Mouse (Mus musculus): ENCODE results near the gene Cybb. TPM values are rescaled to one million over a fixed set of nuclear protein-coding genes. Genes with fewer than 3 reads are reported as not detected.
A peak's percentile ranks its signal among the peaks of the same experiment; 100 is the strongest.
"Not testable (repeated sequence)": the region's sequence is repeated elsewhere in the genome, so short reads cannot be mapped to it uniquely, and the experiment has no call there.

Gene Cybb
- 3.6 and 4.0 TPM in 2 replicates for polyA plus RNA-seq (2014; fragmentation: Nextera tagmentation; extraction: Ambion mirVana)

DNA sequence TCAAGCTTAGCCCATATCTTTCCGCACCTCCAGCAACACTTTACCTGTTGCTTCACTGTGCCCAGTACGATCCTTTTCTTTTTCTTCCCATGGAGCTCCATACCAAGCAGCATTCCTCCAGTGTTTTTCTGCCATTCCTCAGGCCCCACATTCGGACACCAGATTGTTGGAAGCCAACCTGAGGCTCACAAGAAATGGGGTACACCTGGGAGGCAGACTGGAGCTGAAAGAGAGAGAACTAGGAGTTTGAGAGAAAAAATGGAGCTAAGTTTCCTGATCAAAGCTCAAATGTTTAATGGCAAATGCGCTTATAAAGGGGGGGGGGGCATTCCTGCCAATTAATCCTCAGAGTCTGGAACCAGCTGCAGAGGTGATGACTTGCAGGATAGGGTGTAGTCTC is at the start of gene Cybb:
Gene Cybb (minus strand): TSS at position 101 of the 400 bp plus-strand sequence.
- Histone ChIP-seq H3K4me1 (replicated peaks; ENCODE audit: control insufficient read depth, insufficient read depth, low read length) (no peaks in the 10 kb centered on the region), H3K27ac (ENCODE audit: low read depth) (no peak within 1 kb of the TSS), H3K9ac (ENCODE audit: low read length) (no peak within 1 kb of the TSS), H3K27me3 (replicated peaks; ENCODE audit: control insufficient read depth, insufficient read depth, low read length) (no peaks in the 10 kb centered on the region), H3K36me3 (ENCODE audit: control insufficient read depth, insufficient read depth, low read length) (no peaks in the 10 kb centered on the region), H3K4me2 (ENCODE audit: low read length) (no peak within 1 kb of the TSS), H3K9me3 (ENCODE audit: control insufficient read depth, low read length) (no peaks in the 10 kb centered on the region), H3K4me3 (ENCODE audit: low read depth, low read length) (no peak within 1 kb of the TSS)
- no peak for DNase-seq (ENCODE audit: low spot score)
- no peak for ATAC-seq (replicated peaks; ENCODE audit: low FRiP score, low TSS enrichment, low read depth)
- 87% methylated on average over 4 of the region's 4 CpGs for WGBS

DNA sequence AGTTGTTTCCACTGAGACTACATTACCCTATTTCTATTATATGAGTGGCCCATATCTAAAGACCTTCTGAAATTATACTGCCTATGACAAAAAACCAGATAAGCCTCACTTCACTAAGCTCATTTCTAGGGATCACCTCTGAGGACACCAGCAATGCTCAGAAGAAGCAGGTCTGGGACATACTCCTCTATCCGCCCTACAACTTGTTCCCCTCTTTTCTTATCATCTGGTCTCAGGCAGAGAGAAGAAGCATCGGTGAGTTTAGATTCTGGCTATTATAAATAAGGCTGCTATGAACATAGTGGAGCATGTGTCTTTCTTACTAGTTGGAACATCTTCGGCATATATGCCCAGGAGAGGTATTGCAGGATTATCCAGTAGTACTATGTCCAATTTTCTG is 49.3 kb upstream of the Cybb start:
- DNase-seq (ENCODE audit: low spot score), result no peak
- H3K27ac ChIP-seq (ENCODE audit: low read depth), result no peak overlapping the region
- no peak overlapping the region for H3K4me2 ChIP-seq (ENCODE audit: low read length)
- no peaks in the 10 kb centered on the region for H3K9me3 ChIP-seq (ENCODE audit: control insufficient read depth, low read length)
- no peak overlapping the region for H3K9ac ChIP-seq (ENCODE audit: low read length)
- no peak for ATAC-seq (replicated peaks; ENCODE audit: low FRiP score, low TSS enrichment, low read depth)
- no peak overlapping the region for H3K4me3 ChIP-seq (ENCODE audit: low read depth, low read length)
- 89% methylated on average over 3 of the region's 3 CpGs for WGBS
- H3K36me3 ChIP-seq (ENCODE audit: control insufficient read depth, insufficient read depth, low read length), result no peaks in the 10 kb centered on the region
- H3K4me1 ChIP-seq (replicated peaks; ENCODE audit: control insufficient read depth, insufficient read depth, low read length), result no peaks in the 10 kb centered on the region
- no peaks in the 10 kb centered on the region for H3K27me3 ChIP-seq (replicated peaks; ENCODE audit: control insufficient read depth, insufficient read depth, low read length)

DNA sequence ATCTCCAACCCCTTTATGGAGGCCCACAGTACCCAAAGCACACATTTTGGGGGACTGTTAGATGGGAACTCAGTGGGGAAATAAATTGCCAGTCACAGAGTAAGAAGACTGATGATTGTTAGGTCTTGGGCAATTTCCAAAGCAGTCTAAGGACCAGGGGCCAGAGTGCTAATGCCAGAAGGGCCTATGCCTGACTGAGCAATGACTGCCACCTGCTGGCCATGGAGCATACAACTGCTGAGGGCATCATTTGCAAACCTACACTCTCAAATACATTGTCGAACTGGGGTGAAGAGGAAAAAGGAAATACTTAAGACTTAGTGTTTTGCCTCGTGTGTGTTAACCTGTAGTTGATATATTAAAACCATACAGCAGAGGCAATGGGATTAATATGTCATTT is 32.4 kb upstream of the Cybb start:
- ATAC-seq (replicated peaks; ENCODE audit: low FRiP score, low TSS enrichment, low read depth), result not testable (repeated sequence)
- WGBS, result 39% methylated on average over 2 of the region's 2 CpGs

DNA sequence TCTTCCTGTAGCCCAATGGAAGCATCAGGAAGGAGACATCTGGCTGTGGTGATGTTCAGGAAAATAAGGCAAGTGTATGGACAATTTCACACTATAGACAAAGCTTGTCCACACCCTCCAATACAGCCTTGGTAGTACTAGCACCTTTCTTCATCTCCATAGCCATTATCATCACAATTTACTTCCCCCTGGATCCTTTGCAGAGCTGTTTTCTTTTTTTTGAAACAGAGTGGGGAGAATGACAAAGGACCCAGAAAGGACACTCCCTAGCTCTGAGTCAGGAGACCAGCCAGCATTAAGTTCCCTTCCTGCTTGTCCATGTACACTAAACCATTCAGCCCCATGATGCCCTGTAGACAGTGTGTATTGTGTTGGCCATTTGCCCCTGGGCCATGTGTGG is 30.0 kb upstream of the Cybb start:
- ATAC-seq (replicated peaks; ENCODE audit: low FRiP score, low TSS enrichment, low read depth); DNase-seq (ENCODE audit: low spot score); H3K27me3 ChIP-seq (replicated peaks; ENCODE audit: control insufficient read depth, insufficient read depth, low read length); H3K4me1 ChIP-seq (replicated peaks; ENCODE audit: control insufficient read depth, insufficient read depth, low read length); H3K9me3 ChIP-seq (ENCODE audit: control insufficient read depth, low read length); H3K27ac ChIP-seq (ENCODE audit: low read depth); H3K36me3 ChIP-seq (ENCODE audit: control insufficient read depth, insufficient read depth, low read length); H3K9ac ChIP-seq (ENCODE audit: low read length); H3K4me2 ChIP-seq (ENCODE audit: low read length); H3K4me3 ChIP-seq (ENCODE audit: low read depth, low read length): not testable (repeated sequence)

More for the DNA sequence above, 32.4 kb upstream of the Cybb start:
- H3K27ac ChIP-seq (ENCODE audit: low read depth); H3K4me2 ChIP-seq (ENCODE audit: low read length); H3K27me3 ChIP-seq (replicated peaks; ENCODE audit: control insufficient read depth, insufficient read depth, low read length); H3K36me3 ChIP-seq (ENCODE audit: control insufficient read depth, insufficient read depth, low read length); H3K9ac ChIP-seq (ENCODE audit: low read length); H3K4me3 ChIP-seq (ENCODE audit: low read depth, low read length); H3K9me3 ChIP-seq (ENCODE audit: control insufficient read depth, low read length); H3K4me1 ChIP-seq (replicated peaks; ENCODE audit: control insufficient read depth, insufficient read depth, low read length): not testable (repeated sequence)
- DNase-seq (ENCODE audit: low spot score), result peak; percentile 63

DNA sequence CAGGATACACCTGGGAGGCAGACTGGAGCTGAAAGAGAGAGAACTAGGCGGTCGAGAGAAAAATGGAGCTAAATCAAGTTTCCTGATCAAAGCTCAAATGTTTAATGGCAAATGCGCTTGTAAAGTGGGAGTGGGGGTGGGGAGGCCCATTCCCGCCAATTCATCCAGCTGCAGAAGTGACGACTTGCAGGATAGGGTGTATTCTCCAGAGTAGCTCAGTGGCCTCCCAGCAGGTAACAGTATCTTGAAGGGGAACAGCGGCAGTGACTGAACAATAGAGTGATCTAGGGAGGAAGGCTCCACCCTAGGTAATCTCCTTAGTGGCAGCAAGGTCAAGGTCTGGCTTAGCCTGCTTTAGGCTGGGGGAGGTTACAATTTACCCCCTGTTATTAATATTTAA is 12.5 kb downstream of the Cybb start:
- 85% methylated on average over 6 of the region's 6 CpGs for WGBS
- H3K36me3 ChIP-seq (ENCODE audit: control insufficient read depth, insufficient read depth, low read length); ATAC-seq (replicated peaks; ENCODE audit: low FRiP score, low TSS enrichment, low read depth): not testable (repeated sequence)

DNA sequence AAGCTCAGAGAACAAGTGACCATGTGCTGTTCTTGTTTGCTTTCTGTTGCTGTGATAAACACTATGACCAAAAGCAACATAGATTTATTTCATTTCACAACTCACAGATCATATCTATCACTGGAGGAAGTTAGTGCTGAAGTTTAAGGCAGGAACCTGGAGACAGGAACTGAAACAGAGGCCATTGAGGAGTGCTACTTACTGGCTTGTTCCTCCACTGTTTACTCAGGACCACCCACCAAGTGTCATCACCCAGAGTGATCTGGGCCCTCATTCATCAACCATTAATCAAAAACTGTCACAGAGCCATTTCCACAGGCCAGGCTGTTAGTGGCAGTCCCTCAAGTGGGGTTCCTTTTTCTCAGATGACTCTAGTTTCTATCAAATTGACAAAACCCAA is 13.1 kb downstream of the Cybb start:
- no peaks in the 10 kb centered on the region for H3K9me3 ChIP-seq (ENCODE audit: control insufficient read depth, low read length)
- H3K4me1 ChIP-seq (replicated peaks; ENCODE audit: control insufficient read depth, insufficient read depth, low read length), result no peaks in the 10 kb centered on the region
- no peak overlapping the region for H3K27ac ChIP-seq (ENCODE audit: low read depth)
- no peak overlapping the region for H3K4me3 ChIP-seq (ENCODE audit: low read depth, low read length)
- no peak for DNase-seq (ENCODE audit: low spot score)
- no peaks in the 10 kb centered on the region for H3K27me3 ChIP-seq (replicated peaks; ENCODE audit: control insufficient read depth, insufficient read depth, low read length)
- H3K9ac ChIP-seq (ENCODE audit: low read length), result no peak overlapping the region
- H3K36me3 ChIP-seq (ENCODE audit: control insufficient read depth, insufficient read depth, low read length), result no peaks in the 10 kb centered on the region
- no peak for ATAC-seq (replicated peaks; ENCODE audit: low FRiP score, low TSS enrichment, low read depth)
- H3K4me2 ChIP-seq (ENCODE audit: low read length), result no peak overlapping the region

More for the DNA sequence above, 12.5 kb downstream of the Cybb start:
- not testable (repeated sequence) for H3K4me1 ChIP-seq (replicated peaks; ENCODE audit: control insufficient read depth, insufficient read depth, low read length); H3K4me2 ChIP-seq (ENCODE audit: low read length); H3K4me3 ChIP-seq (ENCODE audit: low read depth, low read length); H3K27ac ChIP-seq (ENCODE audit: low read depth); H3K9me3 ChIP-seq (ENCODE audit: control insufficient read depth, low read length); DNase-seq (ENCODE audit: low spot score); H3K9ac ChIP-seq (ENCODE audit: low read length); H3K27me3 ChIP-seq (replicated peaks; ENCODE audit: control insufficient read depth, insufficient read depth, low read length)

DNA sequence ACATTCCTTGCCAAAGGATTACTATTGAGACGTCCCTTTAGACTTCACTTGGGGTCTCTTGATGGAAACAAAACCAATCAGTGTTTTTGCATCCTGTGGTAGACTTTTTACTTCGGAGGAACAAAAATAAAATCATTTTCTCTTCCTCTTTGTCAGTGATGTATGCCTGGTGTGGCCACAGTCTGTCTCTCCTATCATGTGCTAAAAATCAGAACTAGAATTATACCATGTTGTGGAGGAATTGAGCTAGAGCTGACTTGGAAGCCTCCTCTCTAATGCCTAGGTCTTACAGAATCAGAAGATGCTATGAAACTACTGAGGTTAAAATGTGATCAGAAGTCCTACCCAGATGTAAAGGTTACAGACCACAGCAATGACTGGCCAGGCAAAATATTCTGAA is 13.8 kb downstream of the Cybb start:
- ATAC-seq (replicated peaks; ENCODE audit: low FRiP score, low TSS enrichment, low read depth) (no peak), DNase-seq (ENCODE audit: low spot score) (no peak)
- H3K9me3 ChIP-seq (ENCODE audit: control insufficient read depth, low read length), result no peaks in the 10 kb centered on the region
- 78% methylated on average over 2 of the region's 2 CpGs for WGBS
- no peak overlapping the region for H3K27ac ChIP-seq (ENCODE audit: low read depth)
- H3K9ac ChIP-seq (ENCODE audit: low read length), result no peak overlapping the region
- H3K27me3 ChIP-seq (replicated peaks; ENCODE audit: control insufficient read depth, insufficient read depth, low read length), result no peaks in the 10 kb centered on the region
- no peaks in the 10 kb centered on the region for H3K4me1 ChIP-seq (replicated peaks; ENCODE audit: control insufficient read depth, insufficient read depth, low read length)
- no peak overlapping the region for H3K4me2 ChIP-seq (ENCODE audit: low read length)
- H3K4me3 ChIP-seq (ENCODE audit: low read depth, low read length), result no peak overlapping the region
- H3K36me3 ChIP-seq (ENCODE audit: control insufficient read depth, insufficient read depth, low read length), result no peaks in the 10 kb centered on the region

DNA sequence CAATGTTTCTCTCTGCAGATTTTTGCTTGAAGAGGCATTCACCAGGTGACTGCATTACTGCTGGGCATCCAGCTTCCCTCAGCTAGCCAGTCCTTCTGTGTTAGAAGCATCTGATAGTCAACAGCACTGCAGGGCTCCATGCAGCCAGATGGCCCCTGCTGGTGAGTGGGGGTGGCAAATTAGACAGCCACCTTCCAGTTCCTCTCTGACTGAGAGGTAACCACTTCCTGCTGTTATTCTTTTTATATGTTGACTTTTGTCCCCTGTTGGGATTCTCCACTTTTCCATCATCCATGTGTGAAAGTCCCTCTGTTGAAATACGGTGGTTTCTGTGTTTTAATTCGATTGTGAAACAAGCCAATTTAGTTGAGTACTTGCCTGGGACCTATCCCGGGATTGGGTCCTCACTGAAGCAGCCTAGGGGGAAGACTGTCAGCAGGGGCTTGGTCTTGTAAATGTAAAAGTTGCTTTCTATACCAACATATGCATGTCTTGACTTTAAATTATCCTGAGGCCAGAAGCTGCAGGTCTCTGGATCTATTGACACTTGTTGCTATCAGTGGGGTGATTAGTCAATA is 16.7 kb downstream of the Cybb start:
- DNase-seq (ENCODE audit: low spot score) (no peak), ATAC-seq (replicated peaks; ENCODE audit: low FRiP score, low TSS enrichment, low read depth) (no peak)
- H3K27ac ChIP-seq (ENCODE audit: low read depth), result no peak overlapping the region
- 54% methylated on average over 3 of the region's 3 CpGs for WGBS
- H3K4me1 ChIP-seq (replicated peaks; ENCODE audit: control insufficient read depth, insufficient read depth, low read length), result no peaks in the 10 kb centered on the region
- H3K4me2 ChIP-seq (ENCODE audit: low read length), result no peak overlapping the region
- no peaks in the 10 kb centered on the region for H3K9me3 ChIP-seq (ENCODE audit: control insufficient read depth, low read length)
- no peaks in the 10 kb centered on the region for H3K36me3 ChIP-seq (ENCODE audit: control insufficient read depth, insufficient read depth, low read length)
- H3K27me3 ChIP-seq (replicated peaks; ENCODE audit: control insufficient read depth, insufficient read depth, low read length), result no peaks in the 10 kb centered on the region
- H3K9ac ChIP-seq (ENCODE audit: low read length), result no peak overlapping the region
- no peak overlapping the region for H3K4me3 ChIP-seq (ENCODE audit: low read depth, low read length)

DNA sequence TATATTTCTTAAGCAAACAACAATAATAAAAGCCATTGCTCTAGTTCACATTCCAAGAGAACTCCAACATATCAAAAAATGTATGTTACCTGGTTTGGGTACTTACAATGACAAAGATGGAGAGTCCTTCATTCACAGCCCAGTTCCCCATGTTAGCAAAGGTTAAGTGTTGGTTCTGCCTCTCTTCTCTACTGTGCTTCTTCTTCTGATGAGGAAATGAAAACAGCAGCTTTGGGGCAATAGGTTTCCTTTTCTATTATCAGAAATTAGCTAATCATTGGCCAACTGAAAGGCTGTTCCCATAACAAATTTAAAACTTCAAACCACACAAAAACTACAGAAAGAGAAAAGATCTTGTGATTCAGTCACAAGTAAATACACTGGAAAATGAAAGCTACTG is 18.5 kb downstream of the Cybb start:
- H3K4me3 ChIP-seq (ENCODE audit: low read depth, low read length), result no peak overlapping the region
- ATAC-seq (replicated peaks; ENCODE audit: low FRiP score, low TSS enrichment, low read depth) (no peak), DNase-seq (ENCODE audit: low spot score) (no peak)
- no peaks in the 10 kb centered on the region for H3K9me3 ChIP-seq (ENCODE audit: control insufficient read depth, low read length)
- no peak overlapping the region for H3K4me2 ChIP-seq (ENCODE audit: low read length)
- no peak overlapping the region for H3K27ac ChIP-seq (ENCODE audit: low read depth)
- no peak overlapping the region for H3K9ac ChIP-seq (ENCODE audit: low read length)
- no peaks in the 10 kb centered on the region for H3K27me3 ChIP-seq (replicated peaks; ENCODE audit: control insufficient read depth, insufficient read depth, low read length)
- H3K36me3 ChIP-seq (ENCODE audit: control insufficient read depth, insufficient read depth, low read length), result no peaks in the 10 kb centered on the region
- no peaks in the 10 kb centered on the region for H3K4me1 ChIP-seq (replicated peaks; ENCODE audit: control insufficient read depth, insufficient read depth, low read length)
